Mouse (Mus musculus): ENCODE results near the gene Zmpste24.
A peak's percentile ranks its signal among the peaks of the same experiment; 100 is the strongest.
"Not testable (repeated sequence)": the region's sequence is repeated elsewhere in the genome, so short reads cannot be mapped to it uniquely, and the experiment has no call there.

Zmpste24 gene

GRCm38 (mm10) chr4:121097650-121098378, at the start of gene Zmpste24:
TSS of gene Zmpste24 (minus strand) at chr4:121098241.
- DNase-seq = peak; percentile 91

- DNase-seq = no peak
These were observed 11.1 kb upstream of the Zmpste24 start, which contains the start of gene Tmco2 for GRCm38 (mm10) chr4:121109126-121109525. TSS of gene Tmco2 (minus strand) at chr4:121109226.

GRCm38 (mm10) chr4:121103304-121103703, 5.3 kb upstream of the Zmpste24 start:
- no peak for DNase-seq

GRCm38 (mm10) chr4:121090211-121090610, 7.8 kb downstream of the Zmpste24 start:
- DNase-seq = no peak

- no peak for DNase-seq
These were observed 9.3 kb downstream of the Zmpste24 start for GRCm38 (mm10) chr4:121088696-121089095.

GRCm38 (mm10) chr4:121084506-121084905, 13.5 kb downstream of the Zmpste24 start:
- no peak for DNase-seq

GRCm38 (mm10) chr4:121080395-121080794, 17.6 kb downstream of the Zmpste24 start:
- DNase-seq = no peak

- DNase-seq = no peak
These were observed 20.0 kb downstream of the Zmpste24 start for GRCm38 (mm10) chr4:121077915-121078646.

GRCm38 (mm10) chr4:121074250-121074649, 23.8 kb downstream of the Zmpste24 start:
- DNase-seq = no peak

- DNase-seq = no peak
These were observed 32.7 kb downstream of the Zmpste24 start for GRCm38 (mm10) chr4:121065336-121065735.

GRCm38 (mm10) chr4:121059218-121059617, 38.8 kb downstream of the Zmpste24 start:
- not testable (repeated sequence) for DNase-seq

- DNase-seq = no peak
These were observed 41.0 kb downstream of the Zmpste24 start for GRCm38 (mm10) chr4:121057032-121057431.

GRCm38 (mm10) chr4:121056342-121056741, 41.7 kb downstream of the Zmpste24 start:
- peak; percentile 34 for DNase-seq

GRCm38 (mm10) chr4:121052454-121053323, 45.4 kb downstream of the Zmpste24 start:
- peak; percentile 73 for DNase-seq

GRCm38 (mm10) chr4:121051863-121052262, 46.2 kb downstream of the Zmpste24 start:
- peak; percentile 43 for DNase-seq

GRCm38 (mm10) chr4:121042946-121043345, 55.1 kb downstream of the Zmpste24 start:
- DNase-seq = no peak

- no peak for DNase-seq
These were observed 55.6 kb downstream of the Zmpste24 start for GRCm38 (mm10) chr4:121042472-121042871.

- peak; percentile 71 for DNase-seq
These were observed 57.0 kb downstream of the Zmpste24 start for GRCm38 (mm10) chr4:121040897-121041671.

- DNase-seq = no peak
These were observed 57.7 kb downstream of the Zmpste24 start for GRCm38 (mm10) chr4:121040323-121040722.

- no peak for DNase-seq
These were observed 58.5 kb downstream of the Zmpste24 start, which contains the start of gene Col9a2 for GRCm38 (mm10) chr4:121039331-121040115. TSS of gene Col9a2 (plus strand) at chr4:121039385.

- no peak for DNase-seq
These were observed 65.0 kb downstream of the Zmpste24 start for GRCm38 (mm10) chr4:121033006-121033405.

All from cerebellum, adult 9-10 months (tissue).